Mouse (Mus musculus): ENCODE measurements around the gene Gpc6. TPM values are rescaled to one million over a fixed set of nuclear protein-coding genes. Genes with fewer than 3 reads are reported as not detected.

Gene Gpc6
- polyA plus RNA-seq, 1 experiment from 2014 or later, result 42.5 TPM

DNA sequence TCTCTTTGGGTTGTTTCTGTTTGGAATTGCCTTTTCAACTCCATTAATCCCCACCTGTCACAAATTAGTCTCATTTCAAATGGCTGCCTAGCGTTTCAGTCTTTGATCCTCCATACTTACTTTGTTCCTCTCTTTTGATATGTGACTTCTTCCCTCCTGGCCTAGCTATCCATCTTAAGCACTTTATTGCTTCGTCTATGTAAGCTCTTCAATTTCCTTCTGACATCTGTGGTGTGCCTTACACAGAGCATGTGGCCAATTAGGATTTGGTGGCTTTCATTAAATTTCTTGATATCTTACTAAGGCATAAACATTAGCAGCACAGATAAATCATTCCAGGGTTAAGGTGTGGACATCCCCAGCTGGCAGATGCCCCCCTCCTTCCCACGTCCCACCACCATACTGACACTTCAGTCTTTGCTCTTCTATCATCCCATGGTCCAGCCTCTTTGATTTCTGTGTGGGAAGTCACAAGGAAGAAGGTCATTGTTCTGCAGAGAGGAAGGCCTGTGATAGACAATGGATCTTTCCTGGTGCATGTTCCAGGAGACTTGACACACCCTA is 88.5 kb downstream of the Gpc6 start:
- H3K9ac ChIP-seq (ENCODE audit: low read depth, low read length), result no peak overlapping the region
- ATAC-seq (ENCODE audit: low read depth) (no peak), DNase-seq (ENCODE audit: low spot score) (no peak)
- H3K4me3 ChIP-seq (ENCODE audit: low read depth, low read length), result no peak overlapping the region
- H3K27me3 ChIP-seq (replicated peaks; ENCODE audit: control insufficient read depth, insufficient read depth, low read length), result no peaks in the 10 kb centered on the region
- no peaks in the 10 kb centered on the region for H3K36me3 ChIP-seq (ENCODE audit: control insufficient read depth, insufficient read depth, low read length)
- no peak overlapping the region for H3K27ac ChIP-seq (replicated peaks; ENCODE audit: low read depth, low read length)
- 48% methylated on average over 3 of the region's 3 CpGs for WGBS
- H3K4me2 ChIP-seq (ENCODE audit: low read depth, low read length), result no peak overlapping the region
- peaks cover 8% of the 10 kb centered on the region for H3K4me1 ChIP-seq (ENCODE audit: control insufficient read depth, insufficient read depth, low read length)
- H3K9me3 ChIP-seq (ENCODE audit: control insufficient read depth, low read length), result no peaks in the 10 kb centered on the region

DNA sequence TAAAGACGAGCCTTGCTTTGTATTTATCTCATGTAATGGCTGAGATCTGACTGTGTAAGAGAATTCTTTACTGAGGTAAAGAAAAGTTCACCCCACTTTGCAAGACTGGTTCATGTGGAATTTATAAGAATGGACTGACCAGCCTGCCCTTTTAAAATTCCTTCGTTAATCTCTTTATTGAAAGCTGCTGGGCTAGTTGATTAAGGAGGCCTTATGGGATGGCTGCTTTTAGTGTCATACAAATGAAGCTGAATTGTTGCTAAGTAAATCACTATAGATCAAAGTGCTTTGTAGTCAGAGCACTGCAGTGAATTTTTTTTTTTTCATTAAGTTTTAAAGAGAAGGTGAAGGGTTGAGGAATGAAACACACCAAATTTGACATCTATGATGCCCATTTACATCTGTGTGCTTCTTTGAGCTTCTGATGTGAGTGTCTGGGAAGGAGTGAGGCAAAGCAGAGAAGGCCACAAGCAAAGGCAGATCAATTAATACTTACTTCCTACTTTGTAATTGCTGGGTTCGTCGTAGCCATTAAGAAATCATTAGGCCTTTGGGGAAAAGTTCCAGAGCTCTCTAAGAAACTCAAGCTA is 90.3 kb downstream of the Gpc6 start:
- ATAC-seq (ENCODE audit: low read depth) (no peak), DNase-seq (ENCODE audit: low spot score) (no peak)
- H3K4me2 ChIP-seq (ENCODE audit: low read depth, low read length), result no peak overlapping the region
- 37% methylated on average over 4 of the region's 4 CpGs for WGBS
- no peaks in the 10 kb centered on the region for H3K36me3 ChIP-seq (ENCODE audit: control insufficient read depth, insufficient read depth, low read length)
- no peak overlapping the region for H3K27ac ChIP-seq (replicated peaks; ENCODE audit: low read depth, low read length)
- no peak overlapping the region for H3K9ac ChIP-seq (ENCODE audit: low read depth, low read length)
- H3K4me3 ChIP-seq (ENCODE audit: low read depth, low read length), result no peak overlapping the region
- no peaks in the 10 kb centered on the region for H3K9me3 ChIP-seq (ENCODE audit: control insufficient read depth, low read length)
- peaks cover 13% of the 10 kb centered on the region for H3K4me1 ChIP-seq (ENCODE audit: control insufficient read depth, insufficient read depth, low read length)
- H3K27me3 ChIP-seq (replicated peaks; ENCODE audit: control insufficient read depth, insufficient read depth, low read length), result no peaks in the 10 kb centered on the region

DNA sequence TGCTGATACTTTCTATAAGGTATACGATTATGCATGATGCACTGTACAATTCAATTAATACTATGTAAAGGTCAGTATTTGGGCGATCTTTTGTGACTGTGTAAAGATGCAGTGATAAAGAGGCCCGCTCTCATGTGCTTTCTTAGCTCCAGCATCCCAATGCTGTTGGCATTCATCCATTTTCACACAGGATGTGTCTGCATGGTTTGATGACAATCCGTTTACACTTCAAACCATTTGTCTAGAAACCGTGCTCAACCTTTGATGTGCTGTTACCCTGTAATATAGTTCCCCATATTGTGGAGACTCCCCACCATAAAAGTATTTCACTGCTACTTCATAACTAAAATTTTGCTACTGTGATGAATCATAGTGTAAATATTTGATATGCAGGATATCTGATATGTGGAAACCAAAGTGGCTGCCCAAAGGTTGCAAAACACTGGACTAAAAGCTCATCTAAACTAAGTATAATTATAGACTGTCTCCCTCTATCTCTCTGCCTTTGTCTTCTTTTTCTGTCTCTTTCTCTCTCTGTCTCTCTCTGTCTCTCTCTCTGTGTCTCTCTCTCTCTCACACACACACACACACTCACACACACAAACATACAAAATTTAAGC is 97.2 kb downstream of the Gpc6 start:
- H3K4me2 ChIP-seq (ENCODE audit: low read depth, low read length), result no peak overlapping the region
- no peak overlapping the region for H3K4me3 ChIP-seq (ENCODE audit: low read depth, low read length)
- H3K36me3 ChIP-seq (ENCODE audit: control insufficient read depth, insufficient read depth, low read length), result no peaks in the 10 kb centered on the region
- 0 out of 2 replicates have a peak, but pooled peaks cover 7% of the 10 kb centered on the region for H3K4me1 ChIP-seq (ENCODE audit: control insufficient read depth, insufficient read depth, low read length)
- ATAC-seq (ENCODE audit: low read depth) (no peak), DNase-seq (ENCODE audit: low spot score) (no peak)
- H3K9ac ChIP-seq (ENCODE audit: low read depth, low read length), result no peak overlapping the region
- no peaks in the 10 kb centered on the region for H3K27me3 ChIP-seq (replicated peaks; ENCODE audit: control insufficient read depth, insufficient read depth, low read length)
- WGBS, result 82% methylated on average over 5 of the region's 5 CpGs
- H3K9me3 ChIP-seq (ENCODE audit: control insufficient read depth, low read length), result no peaks in the 10 kb centered on the region
- no peak overlapping the region for H3K27ac ChIP-seq (replicated peaks; ENCODE audit: low read depth, low read length)

DNA sequence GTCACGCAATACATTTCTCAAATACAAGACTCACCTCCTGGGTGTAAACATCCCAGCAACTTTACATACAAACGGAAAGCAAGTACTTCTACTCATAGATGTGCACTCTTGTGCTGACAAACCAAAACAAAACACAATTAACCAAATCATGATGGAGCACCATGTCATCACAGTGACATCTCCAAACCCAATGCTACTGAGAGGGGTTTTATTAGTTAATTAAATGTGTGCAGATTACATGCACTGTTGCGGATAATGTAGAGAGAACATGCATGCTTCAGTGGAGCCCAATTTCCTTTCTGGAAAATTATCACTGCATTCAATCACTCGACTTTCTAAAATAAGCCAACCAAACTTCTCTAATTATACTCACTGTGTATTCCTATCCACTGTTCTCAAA is 109.0 kb downstream of the Gpc6 start:
- no peaks in the 10 kb centered on the region for H3K36me3 ChIP-seq (ENCODE audit: control insufficient read depth, insufficient read depth, low read length)
- no peak for ATAC-seq (ENCODE audit: low read depth)
- H3K9me3 ChIP-seq (ENCODE audit: control insufficient read depth, low read length), result no peaks in the 10 kb centered on the region
- no peak overlapping the region for H3K4me2 ChIP-seq (ENCODE audit: low read depth, low read length)
- 78% methylated on average over 4 of the region's 4 CpGs for WGBS
- no peaks in the 10 kb centered on the region for H3K4me1 ChIP-seq (ENCODE audit: control insufficient read depth, insufficient read depth, low read length)
- no peak overlapping the region for H3K9ac ChIP-seq (ENCODE audit: low read depth, low read length)
- no peak overlapping the region for H3K4me3 ChIP-seq (ENCODE audit: low read depth, low read length)
- no peak for DNase-seq (ENCODE audit: low spot score)
- no peak overlapping the region for H3K27ac ChIP-seq (replicated peaks; ENCODE audit: low read depth, low read length)
- no peaks in the 10 kb centered on the region for H3K27me3 ChIP-seq (replicated peaks; ENCODE audit: control insufficient read depth, insufficient read depth, low read length)

DNA sequence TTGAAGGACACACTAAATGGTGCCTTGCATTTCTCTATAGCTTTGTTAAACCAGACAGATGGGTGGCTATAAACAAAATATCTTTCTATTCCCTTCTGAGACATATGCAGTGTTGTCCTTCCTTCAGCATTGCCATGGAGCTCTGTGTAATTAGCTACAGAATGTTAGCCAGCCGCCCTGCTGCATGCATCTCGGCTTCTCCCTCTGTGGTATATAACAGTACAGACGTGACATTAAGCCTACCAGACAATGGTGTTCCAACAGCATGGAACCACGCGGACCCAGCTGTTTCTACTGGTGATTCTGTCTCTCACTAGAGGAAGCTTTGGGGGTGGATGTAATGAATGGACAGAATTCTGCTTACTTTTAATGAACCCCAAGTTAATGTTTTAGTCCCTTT is 115.9 kb downstream of the Gpc6 start:
- Histone ChIP-seq H3K27ac (replicated peaks; ENCODE audit: low read depth, low read length) (no peak overlapping the region), H3K4me1 (ENCODE audit: control insufficient read depth, insufficient read depth, low read length) (no peaks in the 10 kb centered on the region), H3K9ac (ENCODE audit: low read depth, low read length) (no peak overlapping the region), H3K36me3 (ENCODE audit: control insufficient read depth, insufficient read depth, low read length) (no peaks in the 10 kb centered on the region), H3K27me3 (replicated peaks; ENCODE audit: control insufficient read depth, insufficient read depth, low read length) (no peaks in the 10 kb centered on the region), H3K9me3 (ENCODE audit: control insufficient read depth, low read length) (no peaks in the 10 kb centered on the region), H3K4me2 (ENCODE audit: low read depth, low read length) (no peak overlapping the region), H3K4me3 (ENCODE audit: low read depth, low read length) (no peak overlapping the region)
- DNase-seq (ENCODE audit: low spot score) (no peak), ATAC-seq (ENCODE audit: low read depth) (no peak)
- WGBS, result 77% methylated on average over 5 of the region's 5 CpGs

DNA sequence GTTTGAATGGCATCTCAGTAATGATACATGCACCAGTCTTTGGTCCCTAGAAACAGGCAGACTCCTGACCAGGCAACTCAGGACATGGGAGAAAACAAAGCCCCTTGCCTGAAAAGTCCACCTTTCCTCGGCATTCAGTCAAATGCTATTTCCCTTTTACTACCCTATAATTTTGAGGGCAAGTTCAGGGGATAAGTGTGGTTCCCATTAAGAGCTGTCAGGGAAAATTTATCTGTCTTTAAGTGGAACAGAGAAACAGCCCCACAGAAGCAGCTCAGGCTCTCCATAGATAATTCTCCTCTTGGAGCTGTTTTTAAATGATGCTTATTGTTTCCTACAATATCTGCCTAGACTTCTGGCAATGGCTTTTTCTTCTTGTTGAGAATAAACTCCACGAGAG is 123.8 kb downstream of the Gpc6 start:
- Histone ChIP-seq H3K27ac (replicated peaks; ENCODE audit: low read depth, low read length) (no peak overlapping the region), H3K4me1 (ENCODE audit: control insufficient read depth, insufficient read depth, low read length) (no peaks in the 10 kb centered on the region), H3K4me3 (ENCODE audit: low read depth, low read length) (no peak overlapping the region), H3K4me2 (ENCODE audit: low read depth, low read length) (no peak overlapping the region), H3K36me3 (ENCODE audit: control insufficient read depth, insufficient read depth, low read length) (no peaks in the 10 kb centered on the region), H3K9ac (ENCODE audit: low read depth, low read length) (no peak overlapping the region), H3K27me3 (replicated peaks; ENCODE audit: control insufficient read depth, insufficient read depth, low read length) (no peaks in the 10 kb centered on the region), H3K9me3 (ENCODE audit: control insufficient read depth, low read length) (no peaks in the 10 kb centered on the region)
- WGBS, result 47% methylated on average over 2 of the region's 2 CpGs
- DNase-seq (ENCODE audit: low spot score), result no peak
- ATAC-seq (ENCODE audit: low read depth), result no peak

DNA sequence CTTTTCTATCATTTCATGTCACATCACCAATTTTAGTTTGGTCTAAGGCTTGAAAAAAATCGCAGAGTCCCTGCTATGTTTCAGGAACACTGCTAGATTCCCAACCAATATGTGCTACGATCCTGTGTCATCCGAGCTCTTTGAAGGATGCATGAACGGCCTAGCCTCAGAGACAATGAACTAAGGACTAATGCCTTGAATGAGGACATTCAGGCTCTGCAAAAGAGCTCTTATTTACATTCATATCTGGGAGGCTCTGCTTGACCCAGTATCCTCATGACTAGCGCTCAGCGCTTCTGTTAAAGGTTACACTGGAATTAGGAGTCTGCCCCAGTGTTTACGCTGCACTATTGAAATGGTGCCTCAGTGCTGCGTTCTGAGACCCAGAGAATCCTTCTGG is 125.8 kb downstream of the Gpc6 start:
- H3K27me3 ChIP-seq (replicated peaks; ENCODE audit: control insufficient read depth, insufficient read depth, low read length), result no peaks in the 10 kb centered on the region
- H3K27ac ChIP-seq (replicated peaks; ENCODE audit: low read depth, low read length), result no peak overlapping the region
- H3K36me3 ChIP-seq (ENCODE audit: control insufficient read depth, insufficient read depth, low read length), result no peaks in the 10 kb centered on the region
- no peaks in the 10 kb centered on the region for H3K9me3 ChIP-seq (ENCODE audit: control insufficient read depth, low read length)
- no peak overlapping the region for H3K4me3 ChIP-seq (ENCODE audit: low read depth, low read length)
- 77% methylated on average over 8 of the region's 8 CpGs for WGBS
- H3K4me1 ChIP-seq (ENCODE audit: control insufficient read depth, insufficient read depth, low read length), result no peaks in the 10 kb centered on the region
- no peak overlapping the region for H3K4me2 ChIP-seq (ENCODE audit: low read depth, low read length)
- no peak for ATAC-seq (ENCODE audit: low read depth)
- DNase-seq (ENCODE audit: low spot score), result no peak
- H3K9ac ChIP-seq (ENCODE audit: low read depth, low read length), result no peak overlapping the region

DNA sequence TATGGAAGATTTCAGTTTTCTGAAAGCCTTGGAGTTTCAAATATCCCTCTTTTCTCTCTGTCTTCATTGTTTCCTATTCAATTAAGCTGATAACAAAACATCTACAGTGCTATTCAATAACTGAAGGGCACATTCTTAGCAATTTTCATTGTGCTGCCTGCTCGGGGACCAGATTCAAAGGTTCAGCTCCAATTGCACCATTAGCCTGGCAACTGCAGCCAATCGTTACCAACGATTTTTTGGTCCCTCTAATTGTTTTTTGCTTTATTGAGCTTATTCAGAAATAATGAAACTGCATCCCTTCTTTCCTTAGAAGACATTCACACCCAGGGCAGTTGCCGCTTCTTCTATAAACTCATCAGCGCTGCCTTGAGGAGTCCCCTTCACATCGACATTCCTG is 128.2 kb downstream of the Gpc6 start:
- H3K27me3 ChIP-seq (replicated peaks; ENCODE audit: control insufficient read depth, insufficient read depth, low read length), result no peaks in the 10 kb centered on the region
- 71% methylated on average over 6 of the region's 6 CpGs for WGBS
- no peaks in the 10 kb centered on the region for H3K9me3 ChIP-seq (ENCODE audit: control insufficient read depth, low read length)
- no peaks in the 10 kb centered on the region for H3K36me3 ChIP-seq (ENCODE audit: control insufficient read depth, insufficient read depth, low read length)
- H3K27ac ChIP-seq (replicated peaks; ENCODE audit: low read depth, low read length), result no peak overlapping the region
- H3K4me2 ChIP-seq (ENCODE audit: low read depth, low read length), result no peak overlapping the region
- H3K4me1 ChIP-seq (ENCODE audit: control insufficient read depth, insufficient read depth, low read length), result no peaks in the 10 kb centered on the region
- DNase-seq (ENCODE audit: low spot score) (peak; percentile 15), ATAC-seq (ENCODE audit: low read depth) (no peak; the same call in 1 of the 2 replicates)
- no peak overlapping the region for H3K4me3 ChIP-seq (ENCODE audit: low read depth, low read length)
- no peak overlapping the region for H3K9ac ChIP-seq (ENCODE audit: low read depth, low read length)

DNA sequence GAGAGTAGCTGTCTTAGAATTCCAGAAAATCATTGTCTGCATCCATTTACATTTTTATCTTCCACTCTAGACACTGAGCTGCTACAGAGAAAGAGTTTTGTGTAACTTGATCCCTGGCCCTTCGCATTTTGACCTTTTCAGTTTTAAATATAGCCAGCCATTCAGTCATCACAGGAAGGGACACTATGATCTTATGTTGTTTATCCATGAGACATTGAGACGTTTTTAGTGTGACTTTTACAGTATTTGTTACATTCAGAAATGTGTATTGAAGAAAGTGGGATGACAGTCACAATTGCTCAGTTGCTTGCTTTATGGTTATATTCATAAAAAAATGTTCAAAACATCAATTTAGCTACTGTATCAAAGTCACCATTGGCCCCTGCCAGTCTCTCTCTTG is 130.0 kb downstream of the Gpc6 start:
- DNase-seq (ENCODE audit: low spot score) (no peak), ATAC-seq (ENCODE audit: low read depth) (no peak)
- H3K27me3 ChIP-seq (replicated peaks; ENCODE audit: control insufficient read depth, insufficient read depth, low read length), result no peaks in the 10 kb centered on the region
- no peak overlapping the region for H3K27ac ChIP-seq (replicated peaks; ENCODE audit: low read depth, low read length)
- no peaks in the 10 kb centered on the region for H3K36me3 ChIP-seq (ENCODE audit: control insufficient read depth, insufficient read depth, low read length)
- H3K9me3 ChIP-seq (ENCODE audit: control insufficient read depth, low read length), result no peaks in the 10 kb centered on the region
- no peak overlapping the region for H3K9ac ChIP-seq (ENCODE audit: low read depth, low read length)
- no peaks in the 10 kb centered on the region for H3K4me1 ChIP-seq (ENCODE audit: control insufficient read depth, insufficient read depth, low read length)
- 37% methylated on average over 2 of the region's 2 CpGs for WGBS
- H3K4me3 ChIP-seq (ENCODE audit: low read depth, low read length), result no peak overlapping the region
- H3K4me2 ChIP-seq (ENCODE audit: low read depth, low read length), result no peak overlapping the region

All from embryonic facial prominence, embryonic 14.5 days (tissue).